Mouse (Mus musculus): ENCODE measurements around the gene Ice1.

The Ice1 gene

GRCm38 (mm10) chr13:70637282-70637661, at the start of gene Ice1:
Ice1 (minus strand) TSS chr13:70637634.
- DNase-seq (ENCODE audit: low read depth, low spot score) = peak; percentile 20

- no peak for DNase-seq (ENCODE audit: low read depth, low spot score)
These were observed 48.4 kb upstream of the Ice1 start for GRCm38 (mm10) chr13:70685825-70686224.

GRCm38 (mm10) chr13:70684976-70685609, 47.7 kb upstream of the Ice1 start:
- DNase-seq (ENCODE audit: low read depth, low spot score) = no peak

- DNase-seq (ENCODE audit: low read depth, low spot score) = peak; percentile 35
These were observed 44.2 kb upstream of the Ice1 start for GRCm38 (mm10) chr13:70681411-70682183.

- DNase-seq (ENCODE audit: low read depth, low spot score) = no peak
These were observed 42.9 kb upstream of the Ice1 start for GRCm38 (mm10) chr13:70680316-70680715.

- no peak for DNase-seq (ENCODE audit: low read depth, low spot score)
These were observed 40.3 kb upstream of the Ice1 start for GRCm38 (mm10) chr13:70677689-70678088.

GRCm38 (mm10) chr13:70676243-70677183, 39.1 kb upstream of the Ice1 start:
- DNase-seq (ENCODE audit: low read depth, low spot score) = no peak

GRCm38 (mm10) chr13:70674998-70675397, 37.6 kb upstream of the Ice1 start:
- no peak for DNase-seq (ENCODE audit: low read depth, low spot score)

GRCm38 (mm10) chr13:70670080-70670479, 32.6 kb upstream of the Ice1 start:
- DNase-seq (ENCODE audit: low read depth, low spot score) = no peak

GRCm38 (mm10) chr13:70659715-70660114, 22.3 kb upstream of the Ice1 start:
- DNase-seq (ENCODE audit: low read depth, low spot score) = no peak

GRCm38 (mm10) chr13:70656741-70657140, 19.3 kb upstream of the Ice1 start:
- DNase-seq (ENCODE audit: low read depth, low spot score) = no peak

GRCm38 (mm10) chr13:70656329-70656728, 18.9 kb upstream of the Ice1 start:
- DNase-seq (ENCODE audit: low read depth, low spot score) = no peak

- DNase-seq (ENCODE audit: low read depth, low spot score) = no peak
These were observed 18.1 kb upstream of the Ice1 start for GRCm38 (mm10) chr13:70655570-70655969.

- peak; percentile 9 for DNase-seq (ENCODE audit: low read depth, low spot score)
These were observed 16.8 kb upstream of the Ice1 start for GRCm38 (mm10) chr13:70654091-70654770.

GRCm38 (mm10) chr13:70653457-70653856, 16.0 kb upstream of the Ice1 start:
- DNase-seq (ENCODE audit: low read depth, low spot score) = no peak

- DNase-seq (ENCODE audit: low read depth, low spot score) = no peak
These were observed 12.6 kb upstream of the Ice1 start for GRCm38 (mm10) chr13:70650011-70650436.

GRCm38 (mm10) chr13:70645968-70646505, 8.6 kb upstream of the Ice1 start:
- no peak for DNase-seq (ENCODE audit: low read depth, low spot score)

GRCm38 (mm10) chr13:70644083-70644462, 6.6 kb upstream of the Ice1 start:
- no peak for DNase-seq (ENCODE audit: low read depth, low spot score)

- peak; percentile 75 for DNase-seq (ENCODE audit: low read depth, low spot score)
These were observed 6.1 kb upstream of the Ice1 start for GRCm38 (mm10) chr13:70643408-70644082.

GRCm38 (mm10) chr13:70641941-70642340, 4.5 kb upstream of the Ice1 start:
- no peak for DNase-seq (ENCODE audit: low read depth, low spot score)

GRCm38 (mm10) chr13:70641381-70641780, 3.9 kb upstream of the Ice1 start:
- no peak for DNase-seq (ENCODE audit: low read depth, low spot score)
